Mouse (Mus musculus): Measurements from ENCODE around the gene Oas2. TPM values are rescaled to one million over a fixed set of nuclear protein-coding genes. Genes with fewer than 3 reads are reported as not detected.

Gene Oas2
- total RNA-seq, 1 experiment from 2014 or later = 0.64 TPM

Other genes with a start within 250 kb of the Oas2 start
- gene Plbd2, start 246.2 kb downstream of the Oas2 start, total RNA-seq (2017) = 5.0 and 7.7 TPM in 2 replicates
- 4.5 and 4.9 TPM in 2 replicates for gene Slc8b1, start 238.7 kb downstream of the Oas2 start, total RNA-seq (2017)
- 15.2 and 18.1 TPM in 2 replicates for gene Tpcn1, start 161.2 kb downstream of the Oas2 start, total RNA-seq (2017)
- gene Iqcd, start 160.8 kb downstream of the Oas2 start, total RNA-seq (2017) = 0.96 and 0.97 TPM in 2 replicates
- gene Rita1, start 137.3 kb downstream of the Oas2 start, total RNA-seq (2017) = 3.8 and 13.1 TPM in 2 replicates
- gene Ddx54, start 137.1 kb downstream of the Oas2 start, total RNA-seq (2017) = 36.0 and 41.7 TPM in 2 replicates
- not detected in 2 replicates for gene Cfap73, start 115.6 kb downstream of the Oas2 start, total RNA-seq (2017)
- gene Rasal1, start 101.0 kb downstream of the Oas2 start, total RNA-seq (2017) = 1.0 and 1.1 TPM in 2 replicates
- not detected in 2 replicates for gene Dtx1, start 37.9 kb downstream of the Oas2 start, total RNA-seq (2017)
- 1.9 and 4.8 TPM in 2 replicates for gene Oas3, start 27.8 kb upstream of the Oas2 start, total RNA-seq (2017)
- gene Oas1e, start 45.7 kb upstream of the Oas2 start, total RNA-seq (2017) = not detected in 2 replicates
- gene Oas1c, start 62.7 kb upstream of the Oas2 start, total RNA-seq (2017) = 0.78 and 3.1 TPM in 2 replicates
- gene Oas1f, start 97.5 kb upstream of the Oas2 start, total RNA-seq (2017) = not detected in 2 replicates
- not detected in 2 replicates for gene Oas1h, start 111.6 kb upstream of the Oas2 start, total RNA-seq (2017)
- 1.1 and 3.4 TPM in 2 replicates for gene Oas1g, start 137.8 kb upstream of the Oas2 start, total RNA-seq (2017)
- gene Oas1a, start 157.7 kb upstream of the Oas2 start, total RNA-seq (2017) = 15.4 and 20.1 TPM in 2 replicates
- not detected in 2 replicates for gene Oas1d, start 164.7 kb upstream of the Oas2 start, total RNA-seq (2017)

All from common myeloid progenitor, adult 5-6 weeks (primary cell).